Mouse (Mus musculus) frontal cortex, postnatal 25 days (tissue): ENCODE data around the gene Macrod1.
A peak's percentile ranks its signal among the peaks of the same experiment; 100 is the strongest.
"Not testable (repeated sequence)": the region's sequence is repeated elsewhere in the genome, so short reads cannot be mapped to it uniquely, and the experiment has no call there.

Experiments used
- DNase-seq, 2 experiments: peaks; one replicate each; pipeline ENCODE4 v3.0.0; 2022; ENCODE audit warnings: low spot score in 2 of 2

Gene Macrod1

DNA sequence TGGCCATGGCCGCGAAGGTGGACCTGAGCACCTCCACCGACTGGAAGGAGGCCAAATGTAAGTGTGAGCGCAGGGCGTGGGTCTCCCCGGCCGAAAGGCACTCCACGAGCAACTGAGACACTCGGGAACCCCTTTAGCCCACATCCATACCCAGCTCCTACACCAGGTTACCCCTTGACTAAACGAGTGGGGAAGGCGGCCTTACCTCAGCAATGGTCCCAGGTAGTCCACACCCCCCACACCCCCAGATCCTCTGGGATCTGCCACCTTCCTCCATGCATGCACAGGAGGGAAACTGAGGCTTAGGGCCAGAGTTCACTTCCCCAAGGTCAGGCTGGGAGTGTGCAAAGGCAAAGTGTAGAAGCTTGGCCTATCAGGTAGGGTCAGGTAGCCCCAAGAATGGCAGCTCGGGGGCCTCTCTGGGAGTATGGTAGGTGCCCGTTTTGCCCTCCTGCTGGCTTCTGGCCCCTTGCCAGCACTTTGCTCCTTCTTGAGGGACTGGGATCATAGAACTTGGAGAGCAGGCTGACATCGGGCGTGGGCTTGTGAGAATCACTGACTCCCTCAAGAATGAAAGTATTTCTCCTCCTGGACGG is 614 bp downstream of the Macrod1 start:
- no peak for DNase-seq

GRCm38 (mm10) chr19:7057722-7058207 is 1.2 kb downstream of the Macrod1 start:
- DNase-seq = peak in 1 of 2 experiments; percentile 45

GRCm38 (mm10) chr19:7058541-7058940 is 1.9 kb downstream of the Macrod1 start:
- no peak for DNase-seq

GRCm38 (mm10) chr19:7062110-7062509 is 5.5 kb downstream of the Macrod1 start:
- no peak for DNase-seq

- DNase-seq = no peak
These were observed 6.3 kb downstream of the Macrod1 start for GRCm38 (mm10) chr19:7062916-7063315.

- peak; percentile 68 to 80 for DNase-seq
These were observed 8.0 kb downstream of the Macrod1 start for GRCm38 (mm10) chr19:7064571-7064970.

DNA sequence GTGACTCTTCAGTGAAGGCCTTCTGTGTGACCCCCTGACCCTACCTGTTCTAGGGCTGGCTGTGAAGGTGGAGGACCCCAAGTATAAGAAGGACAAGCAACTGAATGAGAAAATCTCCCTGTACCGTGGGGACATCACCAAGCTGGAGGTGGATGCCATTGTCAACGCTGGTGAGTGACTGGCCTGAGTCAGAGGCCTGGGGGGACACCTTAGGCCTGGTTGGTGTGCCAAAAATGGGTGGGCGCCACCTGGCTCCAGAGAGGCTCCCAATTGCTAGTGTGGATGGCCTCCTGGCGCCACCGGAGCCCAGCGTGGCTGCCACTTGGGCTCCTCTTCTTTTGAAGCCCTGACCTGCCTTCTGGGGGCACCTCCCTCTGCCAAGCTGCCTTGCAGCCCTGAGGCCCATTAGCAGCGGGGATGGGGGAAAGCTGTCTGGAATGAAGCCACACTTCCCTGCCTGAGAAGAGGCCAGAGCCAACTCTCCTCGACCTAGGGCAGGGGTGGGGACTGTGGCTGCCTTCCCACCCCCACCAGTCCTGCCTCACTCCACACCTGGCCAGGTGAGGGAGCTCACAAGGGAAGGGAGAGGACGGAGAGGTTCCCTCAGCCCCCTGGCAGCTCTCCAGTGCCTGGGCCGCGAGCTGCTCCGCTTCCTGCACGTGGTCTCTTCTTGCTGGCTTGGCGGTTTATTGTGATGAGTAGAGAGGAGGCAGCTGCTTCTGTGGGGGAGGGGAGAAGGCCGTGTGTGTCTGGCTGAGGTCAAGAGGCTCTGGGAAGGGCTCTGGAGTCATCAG is 9.6 kb downstream of the Macrod1 start:
- no peak for DNase-seq

DNA sequence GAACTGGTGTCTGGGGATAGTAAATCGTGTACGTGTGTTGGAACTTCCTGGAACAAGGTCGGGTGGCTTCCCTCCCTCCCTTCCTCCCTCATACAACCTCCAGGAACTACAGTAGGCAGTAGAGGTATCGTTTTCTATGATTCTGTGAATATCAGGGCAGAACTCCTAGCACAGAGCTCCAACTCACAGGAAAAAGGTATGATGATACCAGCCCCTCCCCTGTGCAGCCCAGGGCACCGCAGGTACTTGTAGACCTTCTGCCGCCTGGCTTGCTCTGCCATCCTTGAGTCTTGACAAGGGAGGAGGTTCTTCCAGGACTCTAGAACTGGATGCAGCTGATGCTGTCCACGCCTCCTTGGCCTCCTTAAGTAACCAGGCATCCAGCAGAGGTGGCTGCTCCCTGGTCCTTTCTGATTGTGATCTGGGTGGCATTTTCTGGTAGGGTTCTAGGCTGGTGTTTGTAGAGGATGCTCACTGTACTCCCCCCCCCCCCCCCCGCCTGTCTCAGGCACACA is 10.3 kb downstream of the Macrod1 start:
- DNase-seq = no peak

- DNase-seq = no peak
These were observed 10.9 kb downstream of the Macrod1 start for GRCm38 (mm10) chr19:7067344-7068050.

DNA sequence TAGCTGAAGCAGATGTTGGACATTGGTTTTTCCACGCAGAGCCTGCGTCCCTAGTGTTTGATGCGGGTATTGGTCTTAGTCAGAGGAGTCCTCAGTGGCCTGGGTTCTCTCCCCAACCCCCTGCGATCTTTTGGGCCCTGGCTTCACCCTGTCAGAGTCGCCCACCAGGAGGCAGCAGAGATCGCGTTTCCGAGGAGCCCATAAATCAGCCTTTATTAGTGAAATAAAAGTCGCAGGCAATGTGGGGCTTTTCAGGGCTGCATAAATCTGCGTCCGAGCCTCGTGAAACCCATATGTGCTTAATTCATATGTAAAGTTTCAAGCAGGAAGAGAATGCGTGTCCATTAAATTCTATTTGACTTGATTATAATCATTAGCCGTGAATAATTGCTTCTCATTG is 11.5 kb downstream of the Macrod1 start:
- peak; percentile 73 to 78 for DNase-seq

DNA sequence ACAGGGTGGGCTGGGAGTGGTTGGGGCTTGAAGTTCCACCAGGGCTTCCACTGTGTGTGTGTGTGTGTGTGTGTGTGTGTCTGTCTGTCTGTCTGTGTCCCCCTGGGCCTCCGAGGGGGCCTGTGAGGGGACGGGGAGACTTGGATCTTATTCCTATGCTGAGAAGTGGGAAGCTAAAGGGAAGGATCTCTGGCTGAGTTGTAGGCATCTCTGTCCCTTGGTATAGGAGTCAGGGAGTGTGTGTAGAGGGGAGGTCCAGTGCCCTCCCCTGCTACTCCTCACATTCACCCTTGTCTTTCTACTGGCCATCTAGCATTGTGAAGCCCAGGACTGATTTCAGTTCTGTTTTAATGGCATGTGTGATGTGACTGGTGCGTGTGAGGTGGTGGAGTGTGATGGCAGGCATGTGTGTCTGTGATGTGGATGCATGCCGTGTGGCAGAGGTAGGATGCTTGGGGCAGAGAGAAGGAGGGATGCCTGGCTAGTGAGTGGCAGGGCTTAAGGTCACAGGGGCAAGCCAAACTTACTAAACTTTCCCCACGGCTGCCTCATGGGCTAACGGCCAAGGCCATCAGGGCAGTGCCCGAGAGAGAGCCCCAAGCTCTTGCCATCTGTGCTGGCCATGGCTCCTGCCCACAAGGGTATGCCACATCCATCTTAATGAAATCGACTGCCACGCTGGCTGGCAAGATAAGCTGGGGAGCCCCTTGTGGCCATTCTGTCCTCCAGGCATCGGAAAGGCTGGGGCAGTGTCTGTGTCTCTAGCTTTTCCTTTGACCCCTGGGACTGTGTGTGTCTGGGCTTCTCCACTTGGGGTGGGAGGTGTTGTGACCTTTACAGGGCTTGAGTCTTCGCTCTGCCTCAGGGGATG is 12.3 kb downstream of the Macrod1 start:
- no peak for DNase-seq

DNA sequence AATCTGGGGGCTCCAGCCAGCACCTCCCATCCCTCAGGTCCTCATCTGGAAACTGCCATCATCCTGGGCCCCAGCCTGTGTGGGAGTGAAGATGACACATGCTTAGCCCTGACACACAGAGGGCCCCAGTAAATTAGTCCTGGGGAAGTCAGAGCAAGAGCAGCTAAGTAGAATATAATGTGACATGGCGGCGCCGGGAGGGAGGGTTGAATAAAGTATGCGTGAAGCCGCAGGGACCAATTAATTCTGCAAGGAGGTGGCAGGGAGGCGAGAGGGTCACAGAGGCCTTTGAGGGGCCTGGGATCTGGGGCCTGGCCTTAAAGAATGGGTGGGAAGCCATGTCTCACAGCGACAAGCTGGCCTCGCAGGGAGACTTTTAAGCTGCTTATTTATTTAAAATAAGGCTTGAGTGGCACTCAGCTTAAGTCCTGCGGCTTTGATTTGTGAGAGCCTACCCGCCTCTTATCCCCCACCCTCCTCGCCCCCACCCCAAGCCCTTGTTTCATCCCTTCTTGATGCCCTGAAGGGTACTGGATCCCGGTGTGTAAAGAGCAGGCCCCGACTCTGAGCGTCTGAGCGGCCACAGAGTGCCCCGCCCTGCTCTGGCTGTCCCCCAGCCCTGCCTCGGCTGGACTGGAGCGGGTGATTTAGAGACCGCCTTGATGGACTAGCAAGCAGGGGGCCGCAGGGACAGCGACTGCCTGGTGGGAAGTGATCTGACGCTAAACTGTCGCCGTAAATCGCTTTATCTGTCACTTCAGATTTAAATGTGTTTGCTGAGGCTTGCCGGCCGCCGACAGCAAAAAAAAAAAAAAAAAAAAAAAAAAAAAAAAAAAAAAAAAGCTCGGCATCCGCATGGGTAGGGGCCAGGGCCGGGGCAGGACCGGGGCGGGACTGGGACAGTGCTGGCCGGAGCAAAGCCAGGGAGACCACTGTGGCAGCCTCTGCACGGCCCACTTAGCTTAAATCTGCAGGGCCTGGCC is 13.5 kb downstream of the Macrod1 start:
- no peak for DNase-seq

- DNase-seq = no peak
These were observed 14.2 kb downstream of the Macrod1 start for GRCm38 (mm10) chr19:7070775-7071174.

DNA sequence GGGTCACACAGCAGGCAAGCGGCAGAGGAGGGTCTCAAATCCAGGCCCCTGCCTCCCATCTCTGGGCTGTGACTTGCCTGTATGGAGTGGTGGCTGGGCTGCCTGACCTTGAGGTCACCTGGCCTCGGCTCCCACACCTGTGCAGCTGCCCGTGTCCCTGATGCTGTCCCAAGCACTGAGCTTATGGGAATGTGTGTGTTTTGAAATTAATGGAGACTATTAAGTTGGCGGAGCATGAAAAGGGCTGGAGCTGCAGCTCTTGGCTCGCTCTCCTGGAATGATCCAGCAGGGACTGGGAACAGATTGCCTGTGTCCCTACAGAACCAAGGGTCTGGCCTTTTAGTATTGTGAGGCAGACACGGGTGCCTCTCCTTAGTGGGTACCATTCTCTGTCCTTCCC is 15.6 kb downstream of the Macrod1 start:
- DNase-seq = no peak

GRCm38 (mm10) chr19:7073997-7074781 is 17.6 kb downstream of the Macrod1 start:
- DNase-seq = no peak

- not testable (repeated sequence) for DNase-seq
These were observed 18.7 kb downstream of the Macrod1 start for GRCm38 (mm10) chr19:7075336-7075735.

GRCm38 (mm10) chr19:7077666-7078065 is 21.1 kb downstream of the Macrod1 start:
- no peak for DNase-seq

GRCm38 (mm10) chr19:7078271-7078670 is 21.7 kb downstream of the Macrod1 start:
- no peak for DNase-seq

- peak in 1 of 2 experiments; percentile 37 for DNase-seq
These were observed 25.1 kb downstream of the Macrod1 start for GRCm38 (mm10) chr19:7081516-7082266.
